Mouse (Mus musculus) limb, embryonic 14.5 days (tissue): ENCODE results near the gene Gm30083. TPM values are rescaled to one million over a fixed set of nuclear protein-coding genes. Genes with fewer than 3 reads are reported as not detected.

Experiments used
- ATAC-seq: fragments of 200-750 bp; cut with Nextera tagmentation; 2 replicates; pipeline ENCODE4 v1.8.0; 2017; ENCODE audit warnings: low read depth, moderate number of reproducible peaks, moderate TSS enrichment; ENCODE audit not compliant: low FRiP score
- DNase-seq: peaks from one replicate; pipeline ENCODE4 v3.0.0-alpha.2; 2015; ENCODE audit warnings: low spot score
- H3K27ac ChIP-seq: fragments of 300-500 bp; sonication (generic); replicated peaks from 2 replicates; pipeline ENCODE4 v1.5.1; 2014; ENCODE audit warnings: low read depth, mild to moderate bottlenecking, low read length, moderate library complexity, mixed read lengths
- H3K27me3 ChIP-seq: fragments of 300-500 bp; sonication (generic); 2 replicates; pipeline ENCODE4 v1.6.1; 2014; ENCODE audit warnings: low read length, mixed read lengths; ENCODE audit not compliant: control insufficient read depth, insufficient read depth
- H3K36me3 ChIP-seq: fragments of 300-500 bp; sonication (generic); 2 replicates; pipeline ENCODE4 v1.6.1; 2014; ENCODE audit warnings: mild to moderate bottlenecking, low read length, moderate library complexity, mixed read lengths; ENCODE audit not compliant: control insufficient read depth, insufficient read depth
- H3K4me1 ChIP-seq: fragments of 300-500 bp; sonication (generic); 2 replicates; pipeline ENCODE4 v1.6.1; 2014; ENCODE audit warnings: antibody characterized with exemption, low read length, mixed read lengths; ENCODE audit not compliant: control insufficient read depth, insufficient read depth
- H3K4me2 ChIP-seq: fragments of 300-500 bp; sonication (generic); replicated peaks from 2 replicates; pipeline ENCODE4 v1.6.1; 2014; ENCODE audit warnings: low read depth, mild to moderate bottlenecking, low read length, moderate library complexity; ENCODE audit not compliant: severe bottlenecking
- H3K4me3 ChIP-seq: fragments of 300-500 bp; sonication (generic); replicated peaks from 2 replicates; pipeline ENCODE4 v1.5.1; 2014; ENCODE audit warnings: low read length
- H3K9ac ChIP-seq: fragments of 300-500 bp; sonication (generic); 2 replicates; pipeline ENCODE4 v1.6.1; 2014; ENCODE audit warnings: mild to moderate bottlenecking, low read depth, low read length, moderate library complexity; ENCODE audit not compliant: severe bottlenecking
- H3K9me3 ChIP-seq: fragments of 300-500 bp; sonication (generic); 2 replicates; pipeline ENCODE4 v1.6.1; 2016; ENCODE audit warnings: low read length; ENCODE audit not compliant: control insufficient read depth
- POLR2A ChIP-seq: fragments of 200-500 bp; IDR thresholded peaks from 2 replicates; pipeline ENCODE4 v1.8.0; 2012; ENCODE audit warnings: inconsistent platforms, mild to moderate bottlenecking, moderate library complexity, borderline replicate concordance; ENCODE audit not compliant: insufficient read depth, insufficient read length; ENCODE audit errors: extremely low read depth
- WGBS: fragments of 180-500 bp; shearing (Covaris S2); extraction: QIAGEN DNeasy Blood & Tissue Kit; methylation state at CpG from one replicate; pipeline ENCODE4 v1.1.7; 2014; 5-methylcytosine and 5-hydroxymethylcytosine counted together
- polyA plus RNA-seq, 2 experiments: library from polyadenylated mRNA; depleted of rRNA in 1 of 2; stranded (reverse) in 1 of 2; unstranded in 1 of 2; fragments of >200 nt; fragmentation: Nextera tagmentation in 1 of 2; extraction: Ambion mirVana in 1 of 2; gene quantifications; 2 replicates each; pipeline versions ENCODE4 v1.2.1 to v1.2.3; 2012 to 2014

Gm30083 gene
- polyA plus RNA-seq, 2 experiments: not detected

GRCm38 (mm10) chr14:33989201-33989600 is 25.8 kb downstream of the Gm30083 start:
- Histone ChIP-seq H3K4me3 (no peak overlapping the region), H3K9me3 (no peaks in the 10 kb centered on the region), H3K36me3 (no peaks in the 10 kb centered on the region), H3K27ac (no peak overlapping the region), H3K4me2 (no peak overlapping the region), H3K27me3 (no peaks in the 10 kb centered on the region), H3K4me1 (no peaks in the 10 kb centered on the region), H3K9ac (no peak overlapping the region)
- TF ChIP-seq POLR2A: no peak
- ATAC-seq (no peak), DNase-seq (no peak)
- 68% methylated on average over 3 of the region's 3 CpGs for WGBS

GRCm38 (mm10) chr14:33978604-33979059 is 36.4 kb downstream of the Gm30083 start, which contains the start of gene Zfp488:
Gene Zfp488, minus strand, starts transcription at chr14:33978764.
- Histone ChIP-seq H3K4me3 (peak within 1 kb of the TSS; percentile 37), H3K27me3 (no peaks in the 10 kb centered on the region), H3K4me2 (peak within 1 kb of the TSS; percentile 67), H3K4me1 (no peaks in the 10 kb centered on the region), H3K9me3 (no peaks in the 10 kb centered on the region), H3K9ac (peak within 1 kb of the TSS; percentile 43), H3K27ac (no peak within 1 kb of the TSS), H3K36me3 (no peaks in the 10 kb centered on the region)
- DNase-seq (no peak), ATAC-seq (peak; percentile 71; the same call in 1 of the 2 replicates)
- TF ChIP-seq POLR2A: no peak
- 2% methylated on average over 25 of the region's 25 CpGs for WGBS

GRCm38 (mm10) chr14:33977748-33978147 is 37.2 kb downstream of the Gm30083 start:
- Histone ChIP-seq H3K27ac (no peak overlapping the region), H3K4me1 (no peaks in the 10 kb centered on the region), H3K4me2 (peak overlapping the region; percentile 67; the same call in 1 of the 2 replicates), H3K9me3 (no peaks in the 10 kb centered on the region), H3K27me3 (no peaks in the 10 kb centered on the region), H3K4me3 (peak overlapping the region; percentile 37; the same call in 1 of the 2 replicates), H3K9ac (no peak overlapping the region), H3K36me3 (no peaks in the 10 kb centered on the region)
- no peak for TF ChIP-seq POLR2A
- ATAC-seq (no peak), DNase-seq (no peak)
- WGBS: 13% methylated on average over 7 of the region's 7 CpGs

GRCm38 (mm10) chr14:33974752-33975151 is 40.2 kb downstream of the Gm30083 start:
- no peaks in the 10 kb centered on the region for H3K4me1 ChIP-seq
- no peaks in the 10 kb centered on the region for H3K36me3 ChIP-seq
- no peak overlapping the region for H3K4me3 ChIP-seq
- ATAC-seq (no peak), DNase-seq (no peak)
- H3K9me3 ChIP-seq: no peaks in the 10 kb centered on the region
- 70% methylated on average over 5 of the region's 5 CpGs for WGBS
- H3K9ac ChIP-seq: no peak overlapping the region
- no peak overlapping the region for H3K4me2 ChIP-seq
- H3K27ac ChIP-seq: no peak overlapping the region
- no peak for TF ChIP-seq POLR2A
- no peaks in the 10 kb centered on the region for H3K27me3 ChIP-seq

- no peaks in the 10 kb centered on the region for H3K4me1 ChIP-seq
- TF ChIP-seq POLR2A: no peak
- no peak overlapping the region for H3K4me3 ChIP-seq
- no peak overlapping the region for H3K9ac ChIP-seq
- no peaks in the 10 kb centered on the region for H3K27me3 ChIP-seq
- no peaks in the 10 kb centered on the region for H3K36me3 ChIP-seq
- H3K4me2 ChIP-seq: no peak overlapping the region
- WGBS: 45% methylated on average over 7 of the region's 7 CpGs
- DNase-seq (peak; percentile 28), ATAC-seq (no peak)
- H3K9me3 ChIP-seq: no peaks in the 10 kb centered on the region
- no peak overlapping the region for H3K27ac ChIP-seq
These were observed 42.3 kb downstream of the Gm30083 start for GRCm38 (mm10) chr14:33972679-33973078.
